Mouse (Mus musculus) cerebellum, adult 2 months (tissue): Measurements from ENCODE around the gene Ano1.
A peak's percentile ranks its signal among the peaks of the same experiment; 100 is the strongest.

Experiments used
- CTCF ChIP-seq: fragments of 200-500 bp; IDR thresholded peaks from 2 replicates; pipeline ENCODE4 v1.5.1; 2011; ENCODE audit warnings: low read depth, mild to moderate bottlenecking, control low read depth, low read length, moderate library complexity, borderline replicate concordance; ENCODE audit not compliant: insufficient read depth
- POLR2A ChIP-seq: fragments of 200-500 bp; IDR thresholded peaks from 2 replicates; pipeline ENCODE4 v1.6.1; 2011; ENCODE audit warnings: low read length, control low read depth, borderline replicate concordance; ENCODE audit not compliant: insufficient read depth

DNA sequence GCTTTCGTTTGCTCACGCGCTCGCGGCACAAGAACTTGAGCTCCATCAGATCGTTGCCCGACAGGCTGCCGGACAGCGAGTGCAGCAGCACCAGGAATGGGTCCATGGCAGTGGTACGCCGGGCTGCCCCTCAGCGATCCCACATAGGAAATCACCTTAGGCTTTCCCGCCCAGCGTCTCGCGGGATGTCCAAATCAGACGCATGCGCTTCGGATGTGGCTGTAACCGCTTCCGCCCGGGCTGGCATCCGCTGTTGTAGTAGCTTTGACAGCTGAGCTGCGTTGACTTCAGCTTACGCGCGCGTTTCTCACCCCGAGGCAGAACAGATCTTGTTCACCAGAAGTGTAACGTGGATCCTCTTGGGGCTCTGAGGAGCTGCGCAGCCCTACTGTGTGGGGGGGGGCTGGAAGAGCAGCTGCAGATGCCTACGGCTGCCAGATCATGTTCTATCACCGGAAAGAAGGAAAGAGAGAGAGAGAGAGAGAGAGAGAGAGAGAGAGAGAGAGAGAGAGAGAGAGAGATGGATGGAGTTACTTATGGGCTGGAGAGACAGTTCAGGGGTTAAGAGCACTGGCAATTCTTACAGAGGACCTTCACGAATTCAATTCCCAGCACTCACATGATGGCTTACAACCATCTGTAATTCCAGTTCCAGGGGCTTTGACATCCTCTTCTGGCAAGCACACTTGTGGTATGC lies 169.3 kb downstream of the Ano1 start, which contains the start of gene Fadd:
- TF ChIP-seq POLR2A (peak; percentile 73; the same call in 1 of the 2 replicates), CTCF (no peak)
